Mouse (Mus musculus) olfactory bulb, adult 2 months (tissue): ENCODE data around the gene Abca9.

Source experiments
- CTCF ChIP-seq: fragments of 200-500 bp; IDR thresholded peaks from 2 replicates; pipeline ENCODE4 v1.5.1; 2012; ENCODE audit warnings: low read depth, mild to moderate bottlenecking, low read length, moderate library complexity; ENCODE audit not compliant: insufficient read depth
- POLR2A ChIP-seq: fragments of 200-500 bp; IDR thresholded peaks from 2 replicates; pipeline ENCODE4 v1.6.1; 2012; ENCODE audit warnings: mild to moderate bottlenecking, low read depth, low read length, moderate library complexity; ENCODE audit not compliant: insufficient read depth

GRCm38 (mm10) chr11:110130760-110131159 lies 37.2 kb downstream of the Abca9 start:
- TF ChIP-seq CTCF (no peak), POLR2A (no peak)
